Mouse (Mus musculus): ENCODE data around the gene Trmo.

Gene Trmo

GRCm38 (mm10) chr4:46339026-46339425, 50.2 kb downstream of the Trmo start:
- DNase-seq: no peak

GRCm38 (mm10) chr4:46337990-46338389, 51.2 kb downstream of the Trmo start:
- no peak for DNase-seq

- DNase-seq: peak; percentile 32 to 34
Measured at GRCm38 (mm10) chr4:46335846-46336245, 53.4 kb downstream of the Trmo start.

- DNase-seq: no peak
Measured at GRCm38 (mm10) chr4:46328906-46329305, 60.3 kb downstream of the Trmo start.
